Mouse (Mus musculus) C2C12 (cell line): Measurements from ENCODE around the gene Gm10309.

ENCODE experiments used
- CTCF ChIP-seq: IDR thresholded peaks from one replicate; pipeline ENCODE4 v1.5.1; 2011; ENCODE audit not compliant: control insufficient read depth, insufficient read depth, insufficient read length
- MAX ChIP-seq: IDR thresholded peaks from one replicate; pipeline ENCODE4 v1.6.1; 2011; ENCODE audit warnings: mild to moderate bottlenecking, control low read depth
- USF1 ChIP-seq: IDR thresholded peaks from one replicate; pipeline ENCODE4 v1.6.1; 2011; ENCODE audit warnings: low read depth, mild to moderate bottlenecking, control low read depth, moderate library complexity

DNA sequence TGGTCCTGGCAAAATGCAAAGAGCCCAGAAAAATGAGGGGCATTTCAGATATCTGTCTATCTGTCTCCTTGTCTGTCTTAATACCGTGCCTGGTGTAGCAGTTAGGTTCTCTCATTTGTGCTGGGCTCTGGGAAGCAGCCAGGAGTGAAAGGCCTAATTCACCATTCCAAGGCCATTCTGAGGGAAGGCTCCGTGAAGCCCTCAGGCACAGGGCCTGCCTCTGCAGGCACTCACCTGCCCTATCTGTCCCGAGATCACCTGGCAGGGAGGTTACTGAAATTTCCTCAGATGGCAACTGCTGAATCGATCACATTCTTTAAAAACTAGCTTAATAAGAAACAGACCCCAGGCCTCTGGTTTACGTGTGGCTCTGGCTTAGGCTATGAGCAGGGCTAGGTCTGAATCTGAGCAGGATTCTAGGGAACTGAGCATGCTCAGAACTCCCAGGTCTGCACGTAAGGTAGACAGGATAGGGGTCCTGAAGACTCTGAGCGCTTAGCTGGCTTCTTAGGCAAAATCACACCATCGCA lies 11.1 kb downstream of the Gm10309 start:
- no peak for TF ChIP-seq CTCF
- TF ChIP-seq USF1: no peak
- TF ChIP-seq MAX: no peak
